Mouse (Mus musculus): ENCODE results near the gene Faap20.

The Faap20 gene

DNA sequence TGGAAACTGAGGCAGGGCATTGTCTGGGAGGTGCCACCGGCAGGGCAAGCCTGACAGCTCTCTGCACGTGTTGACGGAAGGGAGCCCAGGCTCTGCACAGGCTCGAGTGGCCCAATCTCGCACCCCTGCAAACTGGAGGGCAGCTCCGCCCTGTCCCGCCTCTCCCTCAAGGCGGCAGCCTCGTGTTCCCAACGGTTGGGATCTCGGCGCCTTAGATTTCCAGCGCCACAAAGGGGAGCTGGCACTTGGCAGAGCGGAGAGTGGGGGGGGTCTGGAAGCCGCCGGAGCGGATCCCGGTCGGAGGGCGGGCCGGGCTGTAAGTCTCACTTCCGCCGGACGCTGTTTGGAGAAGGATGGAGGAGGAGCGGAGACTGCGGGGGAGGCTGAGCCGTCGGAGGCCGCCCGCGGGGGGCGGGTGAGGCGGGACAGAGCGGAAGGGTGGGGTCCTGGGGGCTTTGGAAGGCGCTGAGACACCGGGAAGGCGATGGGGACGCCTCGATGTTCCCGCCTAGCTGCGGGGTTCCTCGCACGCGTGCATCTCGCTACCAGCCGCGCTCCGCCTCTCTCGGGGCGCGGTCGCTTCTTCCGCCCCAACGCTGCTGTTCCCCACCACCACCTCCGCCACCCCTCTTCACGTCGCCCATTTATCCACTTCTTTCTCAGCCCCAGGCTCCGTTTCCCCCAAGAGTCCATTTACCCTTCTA lies at the start of gene Faap20:
Gene Faap20, plus strand, starts transcription at position 155 of the 704 bp plus-strand sequence.
- in situ Hi-C loops (cut with MboI; ENCODE audit: low sequenced_read_pairs) = loop anchor here (5.0 to 25.0 kb wide), 3 partner anchors 157 to 362 kb away; partner anchors contain the start of gene Fam213b

DNA sequence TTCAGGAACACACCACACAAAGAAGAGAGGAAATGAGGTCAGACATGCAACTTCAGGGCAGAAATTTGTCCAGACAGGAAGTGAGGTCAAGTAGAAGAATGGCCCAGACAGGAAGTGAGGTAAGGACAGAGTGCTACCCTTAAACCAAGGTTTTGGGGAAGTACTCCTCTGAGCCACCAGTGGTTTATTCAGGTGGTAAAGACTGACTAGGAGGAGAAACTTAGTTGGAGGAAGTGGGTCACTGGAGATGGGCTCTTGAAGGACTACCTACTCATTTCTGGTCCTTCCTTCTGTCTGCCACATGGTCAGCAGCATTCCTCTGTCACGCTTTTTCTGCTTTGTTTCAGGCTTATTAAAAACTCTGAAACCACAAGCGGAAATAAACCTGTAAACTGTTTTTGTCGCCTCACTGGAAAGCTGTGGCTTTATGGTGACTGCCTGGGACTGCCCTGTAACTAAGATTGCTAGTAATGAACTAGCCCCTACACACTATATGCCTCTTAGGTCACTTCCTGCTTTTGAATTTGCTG lies 48.7 kb upstream of the Faap20 start:
- in situ Hi-C loops (cut with MboI; ENCODE audit: low sequenced_read_pairs) = no loop called here

DNA sequence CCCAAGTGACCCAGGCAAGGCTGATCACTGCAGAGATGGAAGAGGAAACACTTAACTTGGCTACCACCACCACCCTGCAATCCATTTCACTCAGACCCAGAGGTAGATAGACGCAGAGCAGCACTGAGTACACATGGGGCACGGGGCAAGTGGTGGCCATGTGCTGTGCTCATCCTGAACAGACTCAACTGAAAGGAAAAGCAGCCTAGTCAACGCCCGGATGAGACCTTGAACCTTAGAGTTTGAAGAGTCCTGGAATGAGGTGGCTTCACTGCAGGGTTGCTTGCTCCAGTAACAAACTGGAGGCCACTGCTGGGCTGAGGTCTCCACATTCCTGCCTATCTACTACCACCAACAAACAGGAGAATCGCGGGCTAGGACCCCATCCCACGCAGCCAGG lies 47.8 kb upstream of the Faap20 start:
- in situ Hi-C loops (cut with MboI; ENCODE audit: low sequenced_read_pairs) = no loop called here

GRCm38 (mm10) chr4:155205919-155206318 lies 43.7 kb upstream of the Faap20 start:
- in situ Hi-C loops (cut with MboI; ENCODE audit: low sequenced_read_pairs) = no loop called here

DNA sequence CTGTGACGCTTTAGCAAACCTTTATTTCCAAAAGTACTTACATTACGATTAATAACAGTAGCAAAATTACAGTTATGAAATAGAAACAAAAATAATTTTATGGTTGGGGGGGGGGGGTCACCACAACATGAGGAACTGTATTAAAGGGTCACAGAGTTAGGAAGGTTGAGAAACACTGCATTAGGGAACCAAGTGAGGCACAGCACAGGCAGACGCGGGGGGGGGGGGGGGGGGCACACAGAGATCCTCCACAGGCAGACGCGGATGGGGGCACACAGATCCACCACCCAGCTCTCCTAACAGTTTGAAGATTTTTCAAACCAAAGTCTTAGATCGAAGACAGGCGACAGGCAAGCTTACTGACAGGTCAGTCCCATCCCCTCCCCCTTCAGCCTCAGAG lies 43.1 kb upstream of the Faap20 start:
- in situ Hi-C loops (cut with MboI; ENCODE audit: low sequenced_read_pairs) = no loop called here

- in situ Hi-C loops (cut with MboI; ENCODE audit: low sequenced_read_pairs) = no loop called here
Observed at GRCm38 (mm10) chr4:155207841-155208240, 41.8 kb upstream of the Faap20 start.

GRCm38 (mm10) chr4:155208613-155209012 lies 41.0 kb upstream of the Faap20 start:
- in situ Hi-C loops (cut with MboI; ENCODE audit: low sequenced_read_pairs) = no loop called here

- in situ Hi-C loops (cut with MboI; ENCODE audit: low sequenced_read_pairs) = no loop called here
Observed at GRCm38 (mm10) chr4:155209079-155209478, 40.5 kb upstream of the Faap20 start.

DNA sequence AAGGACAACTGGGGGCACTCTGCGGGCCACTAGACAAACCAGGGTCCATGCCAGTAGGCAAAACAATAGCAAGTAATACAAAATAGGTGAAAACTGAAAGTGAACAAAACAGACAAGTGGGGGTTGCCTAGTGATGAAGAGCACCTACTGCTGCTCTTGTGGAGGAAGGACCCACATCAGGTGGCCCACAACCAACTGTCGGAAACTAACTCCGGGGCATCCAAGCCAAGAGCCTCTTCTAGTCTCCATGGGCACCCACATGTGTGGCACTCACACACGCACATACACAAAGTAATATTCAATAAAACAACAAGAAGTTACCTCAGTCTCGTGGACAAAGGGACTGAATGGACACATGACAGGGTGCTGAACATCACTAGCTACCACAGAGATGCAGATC lies 40.1 kb upstream of the Faap20 start:
- in situ Hi-C loops (cut with MboI; ENCODE audit: low sequenced_read_pairs) = no loop called here

- in situ Hi-C loops (cut with MboI; ENCODE audit: low sequenced_read_pairs) = no loop called here
Observed at GRCm38 (mm10) chr4:155213052-155213751, 36.4 kb upstream of the Faap20 start.

- in situ Hi-C loops (cut with MboI; ENCODE audit: low sequenced_read_pairs) = no loop called here
Observed at GRCm38 (mm10) chr4:155213752-155214054, 35.9 kb upstream of the Faap20 start.

GRCm38 (mm10) chr4:155214188-155214587 lies 35.4 kb upstream of the Faap20 start:
- in situ Hi-C loops (cut with MboI; ENCODE audit: low sequenced_read_pairs) = no loop called here

GRCm38 (mm10) chr4:155214793-155215192 lies 34.8 kb upstream of the Faap20 start:
- in situ Hi-C loops (cut with MboI; ENCODE audit: low sequenced_read_pairs) = no loop called here

GRCm38 (mm10) chr4:155215203-155215602 lies 34.4 kb upstream of the Faap20 start:
- in situ Hi-C loops (cut with MboI; ENCODE audit: low sequenced_read_pairs) = no loop called here

DNA sequence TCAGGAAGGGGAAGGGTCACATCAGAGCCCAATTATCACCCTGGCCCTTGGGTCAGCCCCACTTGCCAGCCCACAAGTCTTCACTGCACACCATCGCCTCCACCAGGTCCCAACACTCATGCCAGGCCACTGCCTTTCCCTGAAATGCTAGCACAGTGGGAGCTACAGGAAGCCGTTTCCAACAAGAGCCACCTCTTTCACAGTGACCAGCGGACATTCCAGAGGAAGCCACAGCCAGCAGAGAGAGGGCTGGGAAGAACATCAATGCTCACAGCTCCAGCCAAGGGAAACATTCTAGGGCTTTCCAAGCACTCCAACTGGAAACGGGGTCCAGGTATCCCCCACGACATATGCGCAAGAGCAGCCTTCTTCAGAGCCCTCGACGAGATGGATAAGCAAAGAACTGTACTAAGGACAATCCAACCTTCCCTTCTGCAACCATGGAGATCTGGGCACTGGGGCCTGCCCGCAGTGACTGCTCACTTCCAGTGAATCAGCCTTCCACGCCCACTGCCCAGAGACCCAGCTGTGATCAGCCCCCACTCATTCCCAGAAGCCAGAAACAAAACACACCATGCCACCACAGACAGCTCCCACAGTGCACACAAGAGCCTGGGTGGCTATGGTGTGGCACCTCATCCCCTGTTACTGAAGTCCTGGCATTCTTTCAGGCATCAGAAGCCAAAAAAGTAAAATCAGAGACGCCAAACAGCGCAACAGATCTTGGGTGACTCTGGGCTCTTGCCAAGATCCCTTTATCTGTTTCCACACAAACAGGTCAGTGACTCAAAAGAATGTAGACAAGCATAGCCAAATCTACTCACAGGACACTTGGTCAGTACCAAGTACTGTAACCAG lies 33.6 kb upstream of the Faap20 start:
- in situ Hi-C loops (cut with MboI; ENCODE audit: low sequenced_read_pairs) = no loop called here

DNA sequence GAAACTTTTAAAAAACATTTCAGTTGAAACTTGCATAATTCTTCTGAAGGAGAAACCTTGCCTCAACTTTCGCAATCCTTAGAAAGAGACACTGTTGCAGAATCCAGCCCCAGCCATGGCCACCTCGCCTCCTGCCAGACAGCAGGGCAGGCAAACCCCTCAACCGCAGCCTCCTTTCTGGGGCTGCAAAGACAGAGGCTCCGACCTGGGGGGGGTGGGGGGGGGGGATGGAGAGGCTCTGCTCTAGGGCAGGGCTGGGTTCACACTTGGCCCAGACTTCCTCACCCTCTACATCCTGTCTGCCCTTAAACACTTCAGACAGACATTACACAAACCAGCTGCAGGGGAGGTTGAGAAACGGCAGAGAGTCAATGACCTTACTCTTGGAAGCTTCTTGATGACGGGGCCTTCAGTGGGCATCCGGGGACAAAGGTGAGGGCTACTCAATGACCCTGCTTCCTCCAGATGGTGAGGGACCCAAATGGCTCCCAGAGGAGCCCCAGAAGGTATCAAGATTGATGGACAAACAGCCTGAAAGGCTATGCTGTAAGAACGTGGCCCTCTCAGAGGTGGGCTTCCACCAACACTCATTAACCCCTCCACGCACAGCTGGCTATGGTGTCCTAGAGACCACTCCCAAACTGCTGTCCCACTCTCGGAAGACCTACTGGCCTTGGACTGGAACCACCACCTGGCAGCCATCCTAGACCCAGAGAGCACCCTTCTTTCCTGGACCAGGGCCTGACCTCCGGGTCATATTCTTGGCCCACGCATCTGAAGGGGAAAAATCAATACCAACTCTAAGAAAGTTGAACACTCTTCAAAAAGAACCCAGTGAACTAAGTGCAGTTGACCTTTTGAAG lies 32.1 kb upstream of the Faap20 start:
- in situ Hi-C loops (cut with MboI; ENCODE audit: low sequenced_read_pairs) = no loop called here

DNA sequence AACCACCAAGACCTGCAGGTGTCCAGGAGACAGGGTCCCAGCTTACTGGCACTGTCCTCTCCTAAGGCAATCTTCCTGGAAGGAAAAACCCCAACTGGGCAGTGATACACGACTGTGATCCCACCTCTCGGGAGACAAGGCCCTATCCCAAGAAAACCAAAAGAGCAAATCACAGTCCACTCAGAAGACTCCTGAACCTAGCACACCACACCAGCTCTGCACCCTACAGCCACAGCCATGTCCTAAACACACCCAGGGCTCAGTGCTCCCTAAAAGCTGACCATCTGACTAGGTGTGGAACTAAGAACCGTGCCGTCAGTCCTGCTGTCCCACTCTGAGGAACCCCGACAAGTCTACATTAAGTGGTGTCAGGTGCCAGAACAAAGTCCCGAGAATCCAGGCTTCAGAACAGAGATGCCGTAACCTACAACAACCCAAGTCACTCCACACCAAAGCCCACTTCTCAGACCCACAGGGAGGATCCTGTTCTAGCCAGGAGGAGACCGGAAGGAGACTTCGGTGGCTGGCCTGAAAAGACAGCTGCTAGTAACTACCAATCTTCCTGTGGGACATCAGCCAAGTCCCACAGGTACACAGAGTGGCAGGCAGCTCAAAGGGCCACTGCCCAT lies 31.4 kb upstream of the Faap20 start:
- in situ Hi-C loops (cut with MboI; ENCODE audit: low sequenced_read_pairs) = no loop called here

GRCm38 (mm10) chr4:155219271-155220212 lies 30.1 kb upstream of the Faap20 start:
- in situ Hi-C loops (cut with MboI; ENCODE audit: low sequenced_read_pairs) = no loop called here

Measured in CH12F3 (cell line).